Mouse (Mus musculus) layer of hippocampus, postnatal 36 days (tissue): Measurements from ENCODE around the gene Gpr179. TPM values are rescaled to one million over a fixed set of nuclear protein-coding genes. Genes with fewer than 3 reads are reported as not detected.

Experiments used
- DNase-seq, 2 experiments: peaks; one replicate each; pipeline ENCODE4 v3.0.0; 2022
- total RNA-seq, 2 experiments: library from RNA; stranded (reverse); gene quantifications; 2 replicates each; pipeline ENCODE4 v1.2.3; 2021

Gpr179 gene
- total RNA-seq, 2 experiments from 2014 or later = 0.23 to 0.30 TPM

- DNase-seq = no peak
Observed at GRCm38 (mm10) chr11:97285852-97286775, 65.8 kb downstream of the Gpr179 start.

- DNase-seq = no peak
Observed at GRCm38 (mm10) chr11:97284854-97285253, 67.0 kb downstream of the Gpr179 start.

GRCm38 (mm10) chr11:97282179-97282578 lies 69.7 kb downstream of the Gpr179 start:
- DNase-seq = no peak

Other genes starting within 250 kb of the Gpr179 start
- gene Tbx21, start 236.7 kb downstream of the Gpr179 start, total RNA-seq = under 1 TPM in 1 of 2 experiments, not detected in 1; 0.15 TPM
- 10 to 100 TPM; 83.8 to 94.3 TPM for gene Tbkbp1, start 200.6 kb downstream of the Gpr179 start, total RNA-seq
- gene Kpnb1, start 164.2 kb downstream of the Gpr179 start, total RNA-seq = 100 to 1,000 TPM; 128 to 132 TPM
- gene Npepps, start 71.4 kb downstream of the Gpr179 start, total RNA-seq = 100 to 1,000 TPM; 150 to 154 TPM
- gene Mrpl45, start 36.4 kb downstream of the Gpr179 start, total RNA-seq = 10 to 100 TPM; 26.8 to 27.4 TPM
- gene Socs7, start 10.5 kb upstream of the Gpr179 start, total RNA-seq = 10 to 100 TPM; 83.8 to 83.9 TPM
- gene Arhgap23, start 63.5 kb upstream of the Gpr179 start, total RNA-seq = 10 to 100 TPM; 73.4 to 75.4 TPM
- gene 4933428G20Rik, start 148.3 kb upstream of the Gpr179 start, total RNA-seq = not detected
- 100 to 1,000 TPM; 230 to 247 TPM for gene Srcin1, start 224.1 kb upstream of the Gpr179 start, total RNA-seq